Mouse (Mus musculus) forelimb bud, embryonic 11.5 days (tissue): Measurements from ENCODE around the gene Cnfn.
"Not testable (repeated sequence)": the region's sequence is repeated elsewhere in the genome, so short reads cannot be mapped to it uniquely, and the experiment has no call there.

Experiments
- DNase-seq: peaks from one replicate; pipeline ENCODE4 v3.0.0-alpha.2; 2012; ENCODE audit warnings: low read depth, low spot score

The Cnfn gene

GRCm38 (mm10) chr7:25369058-25369749, at the start of gene Cnfn:
Gene Cnfn, minus strand, starts transcription at chr7:25369724.
- DNase-seq: no peak

DNA sequence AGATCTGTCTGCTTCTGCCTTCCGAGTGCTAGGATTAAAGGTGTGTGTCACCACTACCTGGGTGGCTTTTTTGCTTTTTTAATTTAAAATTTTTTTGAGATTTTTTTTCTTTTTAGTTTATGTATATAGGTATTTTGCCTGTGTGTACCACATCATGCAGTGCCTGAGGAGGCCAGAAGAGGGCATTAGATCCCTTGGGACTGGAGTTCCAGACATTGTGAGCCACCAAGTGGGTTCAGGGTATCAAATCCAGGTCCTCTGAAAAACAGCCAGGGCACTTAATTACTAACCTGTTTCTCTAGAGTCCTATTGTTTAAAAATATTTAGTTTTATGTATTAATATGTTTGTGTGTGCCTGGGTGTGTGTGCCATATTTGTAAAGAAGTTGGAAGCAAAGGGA, 48.1 kb upstream of the Cnfn start:
- DNase-seq: peak; percentile 30

GRCm38 (mm10) chr7:25412833-25413441, 43.4 kb upstream of the Cnfn start, which contains the start of gene Cxcl17:
Gene Cxcl17, minus strand, starts transcription at chr7:25412886.
- DNase-seq: no peak

DNA sequence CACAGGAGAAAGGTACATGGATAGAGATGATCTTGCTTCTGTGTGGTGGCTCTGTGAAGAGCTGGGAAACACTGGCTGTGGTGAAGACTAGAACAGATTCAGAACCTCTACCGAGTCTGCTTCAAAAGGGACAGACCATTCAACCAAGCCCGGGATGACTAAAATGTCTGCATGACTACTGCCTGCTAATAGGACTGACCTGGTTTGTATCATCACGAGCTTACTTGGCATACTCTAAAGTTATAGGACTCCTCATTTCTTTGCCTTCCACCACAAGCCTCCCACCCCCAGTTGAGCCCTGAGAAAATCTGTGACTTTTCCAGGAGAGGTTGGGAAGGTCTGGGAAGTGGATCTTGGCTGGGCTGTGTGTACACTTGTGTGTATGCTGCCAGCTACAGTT, 42.3 kb upstream of the Cnfn start:
- DNase-seq: no peak

DNA sequence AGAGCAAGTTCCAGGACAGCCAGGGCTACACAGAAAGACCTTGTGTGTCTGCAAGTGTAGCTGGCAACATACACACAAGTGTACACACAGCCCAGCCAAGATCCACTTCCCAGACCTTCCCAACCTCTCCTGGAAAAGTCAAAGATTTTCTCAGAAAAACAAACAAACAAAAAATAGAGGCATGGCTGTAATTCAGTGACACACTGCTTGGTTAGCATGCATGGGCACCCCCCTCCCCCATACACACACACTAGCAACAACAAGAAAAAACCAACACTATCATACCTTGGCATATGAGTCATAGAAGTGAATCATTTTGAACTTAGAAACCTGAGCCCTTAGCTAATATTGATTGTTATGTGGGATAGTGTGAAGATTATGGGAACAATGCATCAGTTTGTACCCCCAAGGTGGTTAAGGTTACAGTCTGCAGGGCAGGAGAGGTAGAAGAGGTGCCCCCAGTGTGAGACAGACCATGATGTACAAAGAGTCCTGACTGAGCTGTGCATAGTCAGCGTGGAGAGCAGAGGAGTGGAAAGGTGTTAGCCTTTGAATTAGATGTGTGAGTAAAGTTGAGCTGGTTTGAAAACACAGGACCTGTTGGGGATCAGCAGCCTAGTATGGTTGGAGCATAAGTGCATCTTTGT, 41.6 kb upstream of the Cnfn start:
- no peak for DNase-seq

- DNase-seq: peak; percentile 45
Measured at GRCm38 (mm10) chr7:25409114-25409760, 39.7 kb upstream of the Cnfn start.

DNA sequence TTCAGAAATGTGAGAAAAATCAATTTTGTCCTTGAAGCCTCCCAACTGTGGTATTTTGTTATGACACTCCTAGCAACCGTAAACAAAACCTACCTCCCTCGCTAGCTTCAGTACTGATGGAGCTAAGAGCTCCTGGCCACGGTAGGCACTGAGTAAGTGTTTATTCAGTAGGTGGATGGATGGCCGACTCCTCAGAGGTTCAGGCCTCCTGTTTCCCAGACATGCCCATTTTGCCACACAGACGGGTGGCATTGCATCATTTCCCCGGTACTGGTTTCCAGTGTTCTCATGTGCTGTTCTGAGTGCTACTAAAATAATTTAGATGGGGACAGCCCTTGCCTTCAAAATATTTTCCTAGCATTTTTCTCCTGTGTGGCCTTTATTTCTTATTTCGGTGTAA, 36.9 kb upstream of the Cnfn start:
- DNase-seq: no peak

GRCm38 (mm10) chr7:25402671-25403101, 33.2 kb upstream of the Cnfn start:
- DNase-seq: peak; percentile 81

GRCm38 (mm10) chr7:25401986-25402385, 32.5 kb upstream of the Cnfn start:
- DNase-seq: no peak

GRCm38 (mm10) chr7:25401551-25401950, 32.0 kb upstream of the Cnfn start:
- DNase-seq: peak; percentile 61

GRCm38 (mm10) chr7:25399028-25399427, 29.5 kb upstream of the Cnfn start:
- not testable (repeated sequence) for DNase-seq

- no peak for DNase-seq
Measured at GRCm38 (mm10) chr7:25398610-25399009, 29.1 kb upstream of the Cnfn start, which contains the start of gene Lipe. Gene Lipe, minus strand, starts transcription at chr7:25398710.

DNA sequence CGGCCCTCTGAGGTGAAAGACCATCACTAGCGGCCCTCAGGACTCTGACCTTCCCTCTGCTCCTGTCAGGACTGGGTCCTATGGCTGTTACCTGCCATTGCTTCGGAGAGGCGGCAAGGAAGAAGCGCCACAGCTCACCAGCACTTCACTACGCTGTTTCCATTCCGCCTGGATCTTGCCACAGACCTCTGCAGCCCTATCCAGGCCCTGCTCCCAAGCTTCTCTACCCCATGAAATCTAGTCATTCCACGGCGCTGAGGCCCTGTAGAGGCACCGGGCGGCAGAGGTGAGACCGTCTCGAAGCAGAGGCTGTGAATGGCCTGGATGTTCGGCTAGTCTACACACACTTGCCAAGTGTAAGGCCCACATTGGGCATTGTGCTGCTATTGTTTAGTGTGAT, 27.1 kb upstream of the Cnfn start:
- no peak for DNase-seq

- DNase-seq: peak; percentile 93
Measured at GRCm38 (mm10) chr7:25395558-25396521, 26.3 kb upstream of the Cnfn start.

DNA sequence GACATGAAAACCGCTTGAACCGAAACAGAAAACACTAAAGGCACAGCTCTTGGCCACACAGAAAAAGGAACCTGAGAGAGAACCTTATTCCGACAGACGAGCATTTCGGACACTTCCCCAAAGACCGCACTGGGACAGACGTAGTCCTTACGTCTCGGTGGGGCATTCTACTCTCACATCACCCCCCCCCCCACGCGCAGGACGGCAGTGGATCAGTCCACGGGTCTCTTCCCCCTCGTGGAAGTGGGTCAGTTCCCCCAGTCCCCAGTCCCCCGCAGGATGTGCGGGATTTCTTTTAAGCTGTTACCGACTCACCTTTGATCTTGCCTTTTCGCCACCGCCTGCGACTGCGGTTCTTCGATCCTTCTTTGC, 25.6 kb upstream of the Cnfn start:
- no peak for DNase-seq

DNA sequence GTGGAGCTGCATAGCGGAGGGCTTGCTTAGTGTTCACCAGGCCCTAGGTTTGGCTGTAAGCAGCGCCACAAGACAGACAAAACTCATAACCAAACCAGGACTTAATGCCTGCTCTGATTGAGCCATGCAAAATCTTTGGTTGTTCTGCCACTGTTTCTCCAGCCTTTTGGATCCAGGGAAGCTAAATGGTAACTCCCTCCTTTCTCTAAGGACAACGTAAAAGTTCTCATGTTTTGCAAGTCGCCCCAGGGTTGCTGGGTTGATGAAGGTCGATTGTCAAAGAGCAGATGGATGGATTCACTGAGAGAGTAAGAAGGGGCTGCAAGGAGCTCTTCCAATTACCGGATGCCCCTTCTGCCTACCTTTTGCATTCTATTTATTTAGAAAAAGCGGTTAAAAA, 25.2 kb upstream of the Cnfn start:
- no peak for DNase-seq

DNA sequence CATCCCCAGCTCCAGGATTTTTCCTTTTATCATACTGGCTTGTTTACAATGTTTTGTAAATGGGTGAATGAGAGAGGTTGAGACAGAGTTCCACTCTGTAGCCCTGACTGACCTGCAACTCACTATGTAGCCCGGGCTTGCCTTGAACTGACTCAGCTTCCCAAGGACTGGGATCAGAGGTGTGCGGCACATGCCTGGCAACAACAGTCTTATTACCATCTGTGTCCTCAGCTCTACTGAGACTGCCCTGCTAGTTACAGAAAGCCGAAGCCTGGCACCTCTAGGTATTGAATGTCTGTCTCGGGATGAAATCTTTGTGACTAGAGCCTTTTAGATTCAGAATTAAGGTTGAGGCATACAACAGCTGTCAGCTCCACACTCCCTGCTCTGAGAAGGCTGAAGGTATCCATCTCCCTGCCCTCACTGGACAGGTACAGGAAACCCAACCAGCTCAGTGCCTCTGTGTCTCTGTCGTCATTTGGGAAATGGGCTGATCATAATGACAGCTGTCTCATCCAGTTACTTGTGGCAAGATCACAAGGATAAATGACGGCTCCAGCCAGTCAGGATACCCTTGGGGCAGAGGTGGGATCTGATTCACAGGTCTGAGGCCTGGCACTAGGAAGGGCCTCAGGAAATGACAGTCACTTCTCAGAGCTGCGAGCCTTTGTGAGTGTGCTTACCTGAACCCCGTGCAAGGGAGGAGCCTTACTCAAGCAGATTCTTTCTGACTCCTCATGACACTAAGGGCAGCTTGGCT, 24.1 kb upstream of the Cnfn start:
- no peak for DNase-seq

DNA sequence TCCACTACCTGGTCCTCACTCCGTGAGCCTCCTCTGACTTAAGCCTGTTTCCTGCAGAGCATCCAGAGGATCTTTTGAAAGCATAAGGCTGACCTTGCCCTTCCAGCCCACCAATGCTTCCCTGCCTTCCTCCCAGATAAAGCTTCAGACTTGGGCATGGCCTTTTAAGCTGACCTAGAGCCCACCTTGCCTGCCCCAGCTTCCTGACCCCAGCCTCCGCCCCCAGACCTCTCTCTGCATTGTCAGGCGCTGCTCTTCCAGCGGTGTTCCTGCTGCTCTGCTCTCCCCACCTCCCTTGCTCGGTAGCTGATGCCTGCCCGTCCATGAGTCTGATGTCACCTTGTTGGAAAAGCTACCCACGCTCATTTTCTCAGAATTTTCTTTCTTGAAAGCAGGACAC, 23.3 kb upstream of the Cnfn start:
- no peak for DNase-seq

DNA sequence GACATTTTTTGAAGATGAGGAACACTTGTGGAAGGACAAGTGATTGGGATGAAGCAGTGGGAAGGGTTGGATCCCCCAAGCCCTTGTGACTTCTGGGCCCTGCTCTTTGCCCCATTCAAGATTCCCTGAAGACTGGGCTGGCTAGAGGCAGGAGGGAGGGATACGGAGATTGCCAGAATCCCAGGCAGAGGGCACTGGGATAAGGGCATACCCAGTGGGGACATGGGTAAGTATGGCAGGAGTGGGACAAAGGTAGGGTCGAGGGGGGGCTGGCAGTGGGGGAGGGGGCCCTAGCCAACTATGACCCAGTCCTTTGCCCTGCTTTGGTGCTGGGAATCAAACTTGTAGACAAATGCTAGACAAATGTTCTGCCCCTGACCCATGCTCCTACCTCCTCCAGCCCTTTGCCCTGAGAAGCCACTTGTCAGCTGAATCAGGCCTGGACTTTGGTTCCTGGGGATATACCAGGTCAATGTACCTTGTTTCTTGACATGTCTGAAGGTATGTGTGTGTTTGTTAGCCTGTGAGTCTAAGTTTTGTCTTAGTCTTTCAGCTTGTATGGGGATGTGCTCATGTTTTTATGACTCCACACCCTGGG, 22.4 kb upstream of the Cnfn start:
- no peak for DNase-seq

- no peak for DNase-seq
Measured at GRCm38 (mm10) chr7:25390986-25391385, 21.5 kb upstream of the Cnfn start.
